Mouse (Mus musculus) kidney, adult 2 months (tissue): Measurements from ENCODE around the gene Lrba.

Experiments used
- CTCF ChIP-seq: fragments of 200-500 bp; conservative IDR thresholded peaks from 2 replicates; pipeline ENCODE4 v1.5.1; 2011; ENCODE audit warnings: low read depth, mild to moderate bottlenecking, control low read depth, low read length, moderate library complexity, mixed read lengths; ENCODE audit not compliant: insufficient read depth, insufficient read length
- POLR2A ChIP-seq: fragments of 200-500 bp; IDR thresholded peaks from one replicate; pipeline ENCODE4 v1.6.1; 2011; ENCODE audit warnings: low read depth, low read length, control low read depth

GRCm38 (mm10) chr3:86328531-86328930 lies 104.1 kb downstream of the Lrba start:
- TF ChIP-seq CTCF, result no peak
- no peak for TF ChIP-seq POLR2A
